Mouse (Mus musculus): ENCODE results near the gene Ppp1r1b.

Ppp1r1b gene

DNA sequence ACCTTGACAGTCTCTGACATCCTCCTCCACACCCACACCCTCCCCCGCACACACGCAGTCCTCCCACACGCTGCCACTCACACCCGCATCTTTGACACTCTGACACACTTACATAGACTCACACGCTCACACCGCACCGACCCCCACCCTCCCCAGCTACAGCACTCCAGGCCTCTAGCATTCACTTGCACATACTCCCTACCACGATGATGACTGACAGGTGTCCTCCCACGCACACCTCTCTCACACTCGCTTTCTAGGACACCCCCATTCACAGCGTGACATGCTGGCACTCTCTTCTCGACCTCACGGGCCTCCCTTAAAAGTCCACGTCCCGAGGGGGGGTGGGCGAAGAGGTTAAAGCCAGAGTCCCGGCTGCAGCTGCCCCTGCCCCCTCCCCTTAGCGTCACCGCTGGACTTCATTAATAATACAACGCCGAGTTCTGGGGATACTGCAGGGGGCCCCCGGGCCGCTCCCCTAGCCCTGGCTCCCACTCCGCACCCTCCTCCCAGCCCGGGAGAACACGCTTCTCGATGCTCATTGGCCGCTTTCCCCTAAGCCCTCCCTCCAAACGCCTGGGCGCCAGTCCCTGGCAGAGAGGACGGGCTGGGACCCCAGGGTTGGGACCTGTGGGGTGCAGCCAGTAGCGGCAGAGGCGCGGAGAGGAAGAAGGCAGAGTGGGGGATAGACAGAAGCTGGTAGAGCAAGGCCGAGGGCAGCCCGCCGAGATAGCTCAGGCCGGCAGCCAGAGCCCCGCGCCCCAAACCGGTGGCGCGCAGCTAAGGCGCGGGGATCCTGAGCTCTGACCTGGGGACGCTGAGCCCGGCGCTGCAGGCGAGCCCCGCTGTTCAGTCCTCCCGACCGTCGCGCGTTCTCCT lies at the start of gene Ppp1r1b:
Gene Ppp1r1b, plus strand, starts transcription at position 322 of the 879 bp plus-strand sequence.
- peak; percentile 77 for DNase-seq

DNA sequence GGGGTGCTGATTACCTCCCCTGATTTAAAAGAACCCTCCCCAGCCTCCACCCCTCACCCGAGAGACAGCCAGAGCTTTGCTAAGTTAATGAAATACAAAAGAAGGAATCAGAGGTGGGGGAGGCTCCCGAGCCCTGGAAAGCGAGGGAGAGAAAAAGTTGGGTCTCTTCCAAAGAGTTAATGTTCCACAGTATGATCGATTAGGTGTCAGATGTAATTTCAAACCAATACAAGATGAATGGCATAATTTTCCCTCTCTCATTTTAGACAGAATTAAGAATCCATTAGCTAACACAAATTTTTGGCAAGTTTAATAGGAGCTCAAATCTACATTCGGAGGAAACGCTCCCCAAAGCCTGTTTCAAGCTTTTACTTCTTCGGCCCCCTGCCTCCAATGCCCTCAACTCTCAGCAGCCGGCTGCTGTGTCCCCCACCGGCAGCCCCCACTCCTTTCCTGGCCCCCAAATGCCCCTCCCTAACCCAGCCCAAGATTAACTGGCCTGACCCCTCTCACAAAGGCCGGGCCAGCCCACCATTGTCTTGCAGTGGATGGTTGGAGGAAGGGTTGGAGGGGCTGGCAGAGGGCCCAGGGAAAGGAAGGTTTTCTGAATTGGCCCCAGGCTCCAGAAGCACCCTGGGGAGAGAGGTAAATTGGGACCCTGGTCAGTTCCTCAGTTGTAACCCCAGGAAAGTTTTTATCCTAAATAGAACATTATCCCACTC lies 49.6 kb upstream of the Ppp1r1b start:
- DNase-seq = no peak

DNA sequence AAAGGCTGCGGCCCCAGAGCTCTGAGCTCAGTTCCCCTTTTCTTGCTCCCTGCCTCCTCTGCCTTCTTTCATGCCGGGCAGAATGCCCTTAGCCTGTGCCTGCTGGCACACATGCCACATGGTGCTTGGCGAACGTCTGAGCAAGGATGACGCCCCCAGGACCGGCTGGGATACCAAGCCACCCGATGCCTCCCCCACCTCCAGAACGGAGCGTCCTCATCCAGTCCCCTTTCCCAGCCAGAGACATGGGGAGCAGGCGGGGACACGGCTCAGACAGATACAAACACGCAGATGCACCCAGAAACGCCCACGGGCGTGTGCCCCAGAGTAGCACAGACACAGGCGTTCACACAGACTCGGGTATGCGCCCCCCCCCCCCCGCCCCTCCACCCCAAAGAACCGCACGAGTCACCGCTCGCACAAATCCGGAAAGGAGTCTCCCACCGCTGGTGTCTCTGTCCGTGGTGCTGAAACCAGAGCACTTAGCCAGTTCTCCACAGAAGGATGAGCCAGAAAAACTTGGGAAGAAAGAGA lies 34.3 kb upstream of the Ppp1r1b start:
- DNase-seq = peak; percentile 67

DNA sequence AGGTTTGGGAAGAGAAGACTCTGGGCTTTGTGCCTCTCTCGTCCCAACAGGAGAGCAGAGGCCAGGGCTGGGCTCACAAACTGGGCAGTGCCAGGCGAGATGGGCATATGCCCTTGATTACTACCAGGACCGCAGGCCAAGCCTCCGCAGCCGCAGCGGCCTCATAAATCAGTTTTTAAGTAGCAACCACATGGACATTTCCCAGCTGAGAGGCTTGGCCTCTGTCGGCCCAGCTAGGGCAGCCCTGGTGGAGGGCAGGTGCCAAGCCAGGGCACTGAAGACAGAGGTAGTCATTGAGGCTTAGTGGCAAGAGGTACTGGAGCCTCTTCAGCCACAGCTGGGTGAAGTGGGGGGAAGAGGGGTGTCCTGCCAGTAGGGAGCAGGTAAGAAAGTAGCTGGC lies 30.7 kb upstream of the Ppp1r1b start:
- DNase-seq = no peak

DNA sequence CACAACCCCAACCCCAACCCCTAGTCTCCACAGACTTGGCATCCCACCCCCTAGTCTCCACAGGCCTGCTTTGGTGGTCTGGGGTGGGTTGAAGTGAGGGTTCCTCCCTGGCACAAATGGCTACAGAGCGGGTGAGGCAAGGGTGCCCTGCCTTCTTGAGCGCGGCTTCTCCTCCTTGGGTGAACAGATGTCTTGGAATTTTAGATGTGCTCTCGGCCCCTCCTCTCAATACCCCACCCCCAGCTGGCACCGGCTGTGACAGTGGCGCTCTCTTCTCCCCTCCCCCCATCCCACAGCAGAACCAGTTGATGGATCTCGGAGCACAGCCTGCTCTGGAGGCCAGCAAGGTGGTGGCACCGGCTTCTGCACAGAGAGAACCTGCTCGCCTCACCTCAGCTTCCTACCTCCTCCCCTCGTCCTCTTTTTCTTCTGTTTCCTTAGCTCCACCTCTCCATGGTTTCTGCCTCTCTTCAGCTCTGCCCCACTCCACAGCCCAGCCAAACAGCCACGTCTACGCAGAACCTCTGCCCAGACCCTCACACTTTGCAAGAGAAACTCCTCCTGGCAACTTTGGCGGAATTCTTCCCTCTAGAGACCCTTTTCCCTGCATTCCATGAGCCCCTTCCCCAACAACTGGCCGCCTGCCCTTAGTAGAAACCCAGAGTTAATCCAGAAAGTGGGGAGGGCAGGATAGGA lies 29.6 kb upstream of the Ppp1r1b start:
- DNase-seq = peak; percentile 69

DNA sequence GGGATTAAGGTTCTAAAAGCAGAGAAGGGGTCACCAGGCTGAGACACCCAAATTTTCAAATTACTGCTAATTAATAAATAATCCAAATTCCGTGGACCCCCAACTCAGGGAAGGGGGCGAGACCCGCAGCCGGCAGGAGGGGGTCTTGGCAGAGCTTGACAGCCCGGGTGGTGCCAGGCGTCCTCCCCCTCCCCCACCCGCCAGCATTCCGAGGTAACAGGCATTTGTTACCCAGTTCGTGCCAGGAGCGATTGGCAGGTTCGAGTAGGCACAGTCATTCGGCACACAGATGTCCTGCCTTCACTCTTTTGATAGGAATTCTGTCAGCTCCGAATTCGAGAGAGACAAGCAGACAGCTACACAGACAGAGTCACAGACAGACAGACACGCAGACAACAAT lies 29.1 kb upstream of the Ppp1r1b start:
- peak; percentile 76 for DNase-seq

DNA sequence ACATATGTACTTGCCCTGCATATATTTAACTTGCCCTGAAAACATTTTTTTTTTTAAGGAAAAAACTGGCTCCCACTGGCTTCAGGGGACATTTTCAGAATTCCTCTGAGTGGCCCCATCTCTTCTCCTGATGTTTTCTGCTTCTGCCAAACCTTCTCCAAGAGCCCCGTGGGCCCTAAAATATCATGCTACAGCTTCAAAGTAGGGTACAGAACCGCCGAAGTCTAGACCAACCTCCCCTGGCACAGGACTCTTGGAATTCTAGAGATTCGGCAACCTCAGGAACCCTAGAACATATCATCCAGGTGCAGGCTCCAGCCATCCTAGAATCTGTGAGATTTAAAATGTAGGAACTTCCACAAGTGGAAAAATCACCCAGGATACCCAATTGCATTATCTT lies 28.7 kb upstream of the Ppp1r1b start:
- DNase-seq = peak; percentile 59

DNA sequence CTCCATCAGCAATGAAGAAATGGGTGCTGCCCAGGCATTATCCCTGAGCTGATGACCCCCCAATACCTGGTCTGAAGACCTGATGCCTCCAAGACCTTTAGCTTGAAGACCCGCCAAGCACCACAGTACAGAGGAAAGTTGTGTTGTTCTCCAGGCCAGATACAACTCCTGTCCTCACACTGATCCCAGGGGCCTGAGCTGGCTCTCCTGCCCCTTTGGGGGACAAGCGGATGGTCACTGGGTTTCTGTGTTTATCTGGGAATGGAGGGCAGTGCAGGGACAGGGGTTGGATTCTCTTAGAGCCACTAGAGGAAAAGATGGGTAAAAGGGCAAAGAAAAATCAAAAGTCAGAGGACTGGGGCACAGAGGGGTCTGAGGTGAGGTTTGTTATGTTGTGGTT lies 28.3 kb upstream of the Ppp1r1b start:
- DNase-seq = peak; percentile 62

DNA sequence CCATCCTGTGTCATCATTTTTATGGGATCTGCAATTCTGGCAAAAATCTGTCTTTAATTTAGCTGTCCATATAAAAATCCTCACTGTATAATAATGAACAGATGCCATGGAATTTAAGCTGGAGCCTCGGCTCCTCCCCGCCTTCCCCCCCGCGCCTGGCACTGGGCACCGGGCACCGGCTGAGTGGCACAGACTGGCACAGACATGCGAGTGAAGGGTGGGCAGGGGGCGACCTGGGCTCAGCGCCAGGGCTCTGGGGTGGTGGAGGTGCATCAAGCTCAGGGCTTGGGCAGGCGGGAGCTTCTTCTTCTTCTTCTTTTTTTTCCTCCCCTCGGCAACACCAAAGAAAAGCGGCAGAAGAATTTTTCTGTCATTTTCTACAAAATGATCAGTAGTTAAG lies 27.8 kb upstream of the Ppp1r1b start:
- peak; percentile 75 for DNase-seq

DNA sequence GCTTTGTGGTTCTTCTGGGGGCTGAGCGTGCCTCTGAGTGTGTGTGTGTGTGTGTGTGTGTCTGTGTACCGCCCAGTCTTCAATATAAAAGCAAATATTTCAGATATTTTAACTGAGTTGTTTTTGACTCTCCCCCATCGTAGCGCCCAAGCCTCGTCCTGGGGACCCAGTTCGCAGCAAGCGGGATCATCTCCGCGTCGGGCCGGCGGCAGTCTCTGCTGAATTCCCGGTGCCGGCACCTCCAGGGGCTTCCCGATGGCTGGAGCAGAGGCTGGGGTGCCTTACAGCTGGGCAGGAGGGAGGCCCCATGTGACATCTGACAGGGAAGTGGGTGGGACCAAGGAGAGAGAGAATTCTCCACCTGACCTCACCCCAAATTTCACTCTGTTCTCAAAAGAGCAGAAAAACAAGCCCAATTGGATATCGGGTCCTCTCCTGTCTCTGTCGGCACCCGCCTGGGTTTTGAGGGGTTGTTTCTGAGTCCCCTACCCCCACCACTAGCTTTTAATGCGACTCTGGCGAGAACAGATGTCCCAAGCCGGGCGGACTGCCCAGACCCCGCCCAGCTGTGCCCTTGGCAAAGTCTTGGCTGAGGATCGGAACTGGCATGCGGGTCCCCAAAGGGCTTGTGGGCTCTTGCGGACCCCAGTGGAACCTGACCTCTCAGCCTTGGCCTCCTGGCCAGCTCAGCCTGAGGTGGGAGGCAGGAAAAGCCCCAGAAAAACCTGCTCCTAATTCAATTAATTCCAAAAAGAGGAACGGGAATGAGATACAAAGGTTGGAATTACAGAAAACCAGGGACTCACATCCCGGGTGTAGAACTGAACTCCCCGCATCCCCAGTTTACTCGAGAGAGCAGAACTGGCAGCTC lies 27.2 kb upstream of the Ppp1r1b start:
- DNase-seq = peak; percentile 77

DNA sequence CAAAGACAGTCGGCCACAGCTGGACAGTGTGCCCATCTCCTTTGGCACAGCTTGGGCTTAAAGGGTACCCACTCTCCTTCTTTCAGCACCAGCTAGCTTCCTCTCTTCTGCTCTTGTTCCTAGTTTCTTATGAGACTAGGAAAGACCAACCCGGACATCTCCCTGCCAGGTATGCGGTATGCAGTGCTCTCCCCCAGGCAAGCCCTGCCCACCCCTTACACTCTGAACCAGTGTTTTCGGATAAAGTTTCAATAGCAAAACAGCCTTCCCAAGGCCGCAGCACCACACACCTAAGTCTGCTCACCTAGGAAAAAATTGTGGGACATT lies 26.6 kb upstream of the Ppp1r1b start:
- peak; percentile 61 for DNase-seq

DNA sequence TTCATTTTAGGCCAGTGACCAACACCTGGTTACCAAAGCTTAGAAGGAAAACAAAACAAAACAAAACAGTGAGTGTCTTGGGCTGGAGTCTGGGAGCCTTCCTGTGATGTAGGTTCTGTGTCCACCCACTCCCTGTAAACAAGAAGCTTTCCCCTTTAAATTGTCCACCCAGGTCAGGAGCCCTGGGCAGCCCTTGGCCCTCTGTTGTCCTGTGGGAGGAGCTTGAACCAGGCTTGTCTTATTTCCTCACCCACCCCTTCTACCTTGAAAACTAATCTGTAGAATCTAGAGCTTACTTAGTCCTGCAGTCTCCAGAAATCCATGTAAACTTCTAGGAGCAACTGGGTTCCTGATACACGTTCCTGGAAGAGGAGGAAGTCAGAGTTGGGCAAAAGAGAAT lies 26.0 kb upstream of the Ppp1r1b start:
- DNase-seq = peak; percentile 65

DNA sequence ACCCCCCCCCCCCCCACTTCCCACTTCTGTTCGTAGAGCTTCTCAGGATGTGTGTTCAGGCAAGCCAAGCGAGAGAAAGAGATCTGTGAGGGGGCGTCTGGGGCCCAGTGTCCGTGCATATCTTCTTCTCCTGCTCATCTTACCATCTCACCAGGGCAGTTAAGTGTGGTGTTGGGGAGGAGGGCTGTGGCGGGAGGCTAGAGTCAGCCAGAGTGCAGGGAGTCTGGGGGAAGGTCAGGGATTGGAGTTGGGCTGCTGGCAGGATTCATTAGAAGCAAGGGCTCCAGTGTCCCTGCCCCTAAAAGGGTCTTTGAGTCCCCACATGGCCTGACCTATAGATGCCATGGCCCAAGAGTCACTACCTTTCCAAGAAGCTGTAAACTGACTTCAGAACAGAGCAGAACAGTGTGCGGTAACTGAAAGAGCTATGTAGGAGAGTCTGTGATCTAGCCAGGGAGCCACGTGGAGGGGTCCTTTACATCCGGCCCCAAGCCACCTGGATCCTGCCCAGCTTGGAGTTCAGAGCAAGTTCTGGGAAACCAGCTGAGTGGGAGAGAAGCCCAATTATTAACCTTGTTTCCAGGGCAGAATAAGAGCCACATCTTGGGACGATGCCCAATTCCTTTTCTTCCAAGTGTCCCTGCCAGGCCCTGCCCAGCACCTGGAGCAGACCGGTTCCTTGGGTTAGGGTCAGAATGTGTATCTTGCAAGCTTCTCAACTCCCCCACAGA lies 24.9 kb upstream of the Ppp1r1b start:
- DNase-seq = peak; percentile 73

DNA sequence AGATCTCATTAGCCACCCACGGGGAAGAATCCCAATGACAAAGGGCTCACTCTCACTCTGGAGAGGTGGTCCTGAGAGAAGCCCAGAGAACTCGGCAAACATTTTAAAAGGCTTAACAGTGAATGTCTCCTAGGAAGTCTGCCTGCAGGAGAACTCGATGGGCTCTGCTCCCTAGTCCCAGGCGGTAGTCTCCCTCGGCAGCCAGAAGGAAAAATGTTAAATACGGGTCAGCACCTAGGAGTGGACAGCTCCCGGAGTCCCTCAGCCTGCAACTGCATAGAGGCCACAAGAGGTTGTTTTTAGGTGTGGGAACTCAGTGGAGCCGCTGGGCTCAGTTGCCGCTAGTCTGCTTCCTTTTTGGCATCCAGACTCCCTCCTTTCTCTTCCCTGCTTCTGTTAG lies 24.3 kb upstream of the Ppp1r1b start:
- DNase-seq = no peak

DNA sequence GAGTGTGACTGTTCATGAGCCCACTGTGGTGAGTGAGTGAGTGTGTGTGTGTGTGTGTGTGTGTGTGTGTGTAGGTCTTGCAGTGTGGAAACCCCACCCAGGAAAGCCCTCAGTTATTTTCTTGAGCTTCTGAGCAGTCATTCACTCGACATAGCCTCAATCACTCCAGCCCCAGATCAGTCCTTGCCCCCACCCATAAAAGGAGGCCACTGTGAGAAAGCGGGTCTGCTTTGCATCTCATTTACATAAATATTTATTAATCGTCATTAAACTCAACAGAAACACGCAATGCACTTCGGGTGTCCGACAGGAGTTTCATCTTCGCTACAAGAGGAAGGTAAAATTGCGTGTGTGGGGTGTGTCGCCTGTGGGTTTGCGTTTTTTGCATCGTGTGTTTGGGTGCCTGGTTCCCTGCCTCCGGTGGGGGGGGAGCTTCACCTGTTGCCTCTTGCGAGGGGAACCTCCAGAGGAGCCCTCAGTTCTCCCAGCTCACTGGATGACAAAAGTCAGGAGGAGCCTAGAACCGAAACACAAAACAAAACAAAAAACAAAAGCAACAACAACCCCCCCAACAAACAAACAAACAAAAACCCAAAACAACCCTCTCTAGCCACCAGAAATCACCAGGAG lies 22.9 kb upstream of the Ppp1r1b start:
- DNase-seq = peak; percentile 44

DNA sequence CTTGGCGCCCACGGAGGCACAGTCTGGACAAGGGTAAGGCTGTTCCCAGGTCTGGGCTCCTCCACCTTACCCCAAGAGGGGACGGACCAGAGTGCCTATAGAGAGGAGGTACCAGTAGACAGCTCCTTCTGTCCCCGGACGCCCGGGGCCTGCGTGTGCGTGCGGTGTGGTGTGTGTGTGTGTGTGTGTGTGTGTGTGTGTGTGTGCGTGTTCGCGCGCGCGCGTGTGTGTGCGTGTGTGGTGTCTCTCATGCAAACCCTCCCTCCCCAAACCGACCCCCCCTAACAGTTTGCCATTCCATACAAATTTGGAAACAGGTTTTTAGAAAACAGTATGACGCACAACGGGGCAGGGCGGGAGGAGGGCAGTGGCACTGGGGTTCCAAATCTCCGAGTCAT lies 22.4 kb upstream of the Ppp1r1b start:
- peak; percentile 68 for DNase-seq

DNA sequence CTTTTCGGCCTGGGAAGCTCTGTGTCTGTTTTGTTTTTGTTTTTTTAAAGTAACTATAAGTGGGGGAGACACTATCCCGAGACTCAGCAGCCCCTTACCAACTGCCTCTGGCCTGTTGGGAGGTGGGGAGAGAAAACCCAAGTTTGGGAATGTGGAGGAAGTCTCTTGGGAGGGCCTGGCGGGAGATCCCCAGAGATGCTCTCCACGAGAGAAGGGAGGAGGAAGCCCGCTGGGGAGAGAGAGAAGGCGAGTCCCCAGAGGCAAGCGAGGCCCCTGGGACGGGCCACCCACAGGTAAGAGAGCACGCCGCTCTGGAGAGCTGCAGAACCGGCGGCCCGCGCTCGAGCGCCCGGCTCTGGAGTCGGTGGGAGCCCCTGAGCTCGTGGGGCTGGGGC lies 21.5 kb upstream of the Ppp1r1b start:
- peak; percentile 50 for DNase-seq

DNA sequence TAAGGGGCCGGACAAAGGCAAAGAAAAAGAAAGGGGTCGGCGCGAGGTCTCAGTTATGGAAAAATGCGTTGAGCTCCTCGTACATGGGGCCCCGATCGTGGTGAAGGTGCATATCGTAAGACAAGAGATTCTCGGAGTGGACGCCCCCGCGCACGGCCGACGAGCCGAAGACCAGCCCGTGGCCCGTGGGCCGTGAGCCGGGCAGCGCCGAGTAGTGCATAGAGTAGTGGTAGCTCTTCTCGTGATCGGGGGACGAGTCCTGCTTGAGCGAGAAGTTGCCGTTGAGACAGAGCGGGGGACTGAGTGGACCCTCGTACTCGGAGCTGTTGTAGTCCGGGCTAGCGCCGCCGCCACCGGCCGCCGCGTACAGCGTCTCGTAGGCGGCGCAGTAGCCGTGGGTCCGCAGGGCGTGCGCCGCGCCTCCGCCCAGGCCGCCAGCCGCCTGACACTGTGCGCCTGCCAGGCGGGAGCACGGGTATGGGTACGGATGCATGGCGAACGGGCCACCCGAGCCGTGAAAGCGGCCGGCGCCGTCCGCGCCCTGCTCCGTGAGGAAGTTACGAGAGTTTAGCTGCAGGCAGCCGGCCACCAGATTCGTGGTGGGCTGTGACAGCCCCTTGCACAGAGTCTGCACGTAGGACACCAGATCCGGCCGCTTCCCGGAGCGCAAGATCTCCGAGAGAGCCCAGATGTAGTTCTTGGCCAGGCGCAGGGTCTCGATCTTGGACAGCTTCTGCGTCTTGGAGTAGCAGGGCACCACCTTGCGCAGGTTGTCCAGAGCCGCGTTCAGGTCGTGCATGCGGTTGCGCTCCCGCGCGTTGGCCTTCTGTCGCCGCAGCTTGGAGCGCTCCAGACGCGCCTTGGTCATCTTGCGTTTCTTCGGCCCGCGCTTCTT lies 20.8 kb upstream of the Ppp1r1b start:
- peak; percentile 67 for DNase-seq

DNA sequence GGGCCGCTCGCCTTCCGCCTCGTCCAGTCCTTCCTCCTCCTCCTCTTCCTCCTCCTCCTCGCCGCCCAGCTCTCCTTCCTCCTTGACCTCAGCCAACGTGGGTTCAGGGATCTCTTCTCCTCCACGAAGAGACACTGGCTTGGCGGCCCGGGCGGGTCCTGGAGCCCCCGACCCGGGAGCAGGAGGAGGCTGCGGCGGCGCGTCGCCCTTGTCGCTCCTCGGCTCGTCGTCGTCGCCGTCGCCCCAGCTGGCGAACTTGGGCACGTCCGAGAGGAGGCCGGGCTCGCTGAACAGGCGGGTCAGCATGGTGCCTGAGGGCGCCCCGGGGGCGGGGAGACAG lies 20.2 kb upstream of the Ppp1r1b start:
- DNase-seq = peak; percentile 73

DNA sequence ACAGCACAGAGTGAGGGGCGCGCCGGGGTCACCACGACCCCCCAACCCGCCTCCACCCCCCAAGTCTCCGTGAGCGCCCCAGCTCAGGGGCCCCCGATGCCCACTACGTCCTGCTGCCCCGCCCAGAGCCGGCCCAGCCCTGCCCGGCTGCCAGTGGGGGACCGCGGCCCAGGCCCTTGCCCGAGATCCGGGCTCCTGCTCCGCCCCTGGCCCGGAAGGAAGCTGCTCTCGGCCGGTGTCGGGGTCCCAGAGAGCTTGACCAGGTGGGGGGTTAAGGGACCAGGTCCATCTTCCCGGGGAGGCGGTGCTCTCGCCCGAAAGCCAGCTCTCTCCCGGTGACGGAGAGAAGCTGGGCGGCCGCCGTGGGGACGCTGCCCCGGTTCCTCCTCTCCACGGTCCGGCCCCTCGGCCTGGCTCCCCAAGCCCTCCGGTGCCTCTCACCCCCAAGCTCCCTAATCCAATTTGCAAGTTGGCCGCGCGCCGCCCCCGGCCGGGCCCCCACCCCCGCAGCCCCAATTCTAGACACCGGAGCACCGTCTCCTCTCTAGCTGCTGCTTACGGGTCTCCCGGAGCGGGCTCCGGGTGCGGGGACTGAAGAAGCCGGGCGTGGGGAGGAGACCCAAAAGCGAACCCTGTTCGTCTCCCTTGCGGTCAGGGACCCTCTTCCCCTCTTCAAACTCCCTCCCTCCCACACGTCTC lies 19.7 kb upstream of the Ppp1r1b start:
- DNase-seq = no peak
